Mouse (Mus musculus): ENCODE results near the gene Rundc3a.

Rundc3a gene

DNA sequence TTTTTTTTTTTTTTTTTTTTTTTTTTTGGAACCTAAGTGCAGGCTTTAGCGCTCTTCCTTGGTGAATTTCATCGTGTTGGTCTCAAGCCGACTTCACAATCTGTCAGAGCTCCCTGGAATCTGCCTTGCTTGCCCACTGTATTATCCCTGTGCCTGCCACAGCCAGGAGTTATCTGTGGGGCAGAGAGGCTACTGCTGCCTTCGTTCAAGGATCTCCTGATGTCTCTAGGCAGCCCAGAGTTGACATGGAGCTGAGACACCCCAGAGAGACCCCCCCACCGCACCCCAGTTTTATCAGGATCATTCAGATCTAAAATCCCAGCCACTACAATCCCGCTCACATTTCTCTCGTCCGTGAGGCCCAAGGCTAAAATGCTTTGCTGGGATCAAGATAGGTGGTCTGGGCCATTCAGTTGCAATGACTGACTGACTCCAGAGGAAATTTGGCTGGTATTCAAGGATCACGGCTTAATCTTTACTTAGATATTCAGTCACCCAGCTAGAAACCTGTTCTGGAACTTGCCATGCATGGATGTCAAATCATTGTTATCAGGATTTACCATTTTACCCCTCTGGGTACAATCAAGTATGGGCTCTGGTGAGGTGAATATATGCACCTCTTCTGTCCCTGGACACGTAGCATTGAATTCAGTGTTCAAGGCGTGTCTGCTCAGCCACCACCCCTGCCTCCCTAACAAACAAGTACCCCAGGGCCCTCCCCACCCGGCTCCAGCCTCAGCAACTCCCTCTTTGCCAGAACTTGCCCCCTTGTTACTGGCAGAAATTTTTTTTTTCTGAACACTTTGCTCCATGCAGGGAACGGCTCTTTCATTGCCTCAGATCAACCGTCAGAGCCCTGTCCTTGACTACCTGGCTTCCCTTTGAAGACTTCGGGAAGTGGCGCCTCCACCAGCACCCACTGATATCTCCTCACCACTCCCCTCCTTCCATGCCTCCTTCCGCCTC, 56.1 kb downstream of the Rundc3a start:
- DNase-seq, result peak; percentile 50 to 66
